Mouse (Mus musculus): Measurements from ENCODE around the gene Shb.
A peak's percentile ranks its signal among the peaks of the same experiment; 100 is the strongest.
"Not testable (repeated sequence)": the region's sequence is repeated elsewhere in the genome, so short reads cannot be mapped to it uniquely, and the experiment has no call there.

Gene Shb

DNA sequence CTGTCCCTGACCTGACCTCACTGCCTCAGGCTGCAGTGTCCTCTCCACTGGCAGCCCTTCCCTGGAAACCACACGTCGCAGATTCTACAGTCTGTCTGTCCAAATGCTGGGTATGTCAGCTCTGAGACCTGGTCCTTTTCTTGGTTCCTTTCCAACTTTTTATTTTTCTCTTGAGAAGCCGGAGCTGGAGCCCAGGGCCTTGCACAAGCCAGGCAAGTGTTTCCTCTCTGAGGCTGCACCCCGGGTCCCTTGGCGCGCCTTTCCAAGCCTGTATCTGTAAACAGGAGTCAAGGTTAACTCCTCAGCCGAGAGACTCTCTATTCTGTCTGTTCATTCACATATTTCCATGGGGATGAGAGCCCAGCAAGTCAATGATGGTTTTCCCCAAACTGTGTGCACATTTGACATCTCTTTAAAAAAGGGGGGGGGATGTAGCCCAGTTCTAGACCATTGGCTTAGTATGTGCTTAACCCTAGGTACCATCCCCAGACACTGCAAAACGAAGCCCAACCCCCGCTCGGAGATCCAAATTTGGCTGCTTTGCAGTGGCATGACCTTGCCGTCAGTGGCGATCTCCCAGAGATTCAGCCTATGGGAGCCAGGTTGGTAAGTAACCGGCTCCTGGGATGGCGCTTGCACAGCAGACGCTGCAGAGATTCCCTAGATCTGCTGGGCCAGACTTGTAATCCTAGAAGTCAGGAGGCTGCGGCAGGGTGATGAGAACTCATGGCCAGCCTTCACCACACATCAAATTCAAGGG is 119.7 kb downstream of the Shb start:
- no peak for DNase-seq

DNA sequence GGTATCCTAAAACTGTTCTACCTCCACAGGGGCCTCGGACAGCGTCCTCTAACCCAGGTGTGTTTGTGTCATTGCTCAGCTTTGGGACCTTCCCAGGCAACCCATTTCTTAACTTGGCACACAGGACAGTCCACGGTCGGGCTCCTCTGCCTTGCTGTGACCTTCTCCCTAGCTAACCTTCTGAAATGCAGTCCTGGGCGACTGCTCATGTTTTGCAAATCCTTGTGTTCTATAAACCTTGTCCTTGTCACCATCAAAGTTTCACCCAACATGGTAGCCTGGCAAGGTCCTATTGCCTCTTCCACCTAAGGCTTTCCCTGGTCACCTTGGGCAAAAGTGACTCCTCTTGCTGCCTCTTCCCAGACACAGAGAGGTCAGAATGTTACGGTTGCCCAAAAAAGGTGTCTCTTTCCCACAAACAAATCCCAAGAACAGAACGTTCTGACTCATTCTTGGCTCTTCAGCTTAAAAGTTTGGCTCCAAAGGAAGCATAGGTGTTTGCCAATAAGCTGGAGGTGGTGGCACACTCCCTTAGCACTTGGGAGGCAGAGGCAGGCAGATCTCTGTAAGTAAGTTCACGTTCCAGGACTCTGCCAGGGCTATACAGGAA is 121.0 kb downstream of the Shb start:
- no peak for DNase-seq

DNA sequence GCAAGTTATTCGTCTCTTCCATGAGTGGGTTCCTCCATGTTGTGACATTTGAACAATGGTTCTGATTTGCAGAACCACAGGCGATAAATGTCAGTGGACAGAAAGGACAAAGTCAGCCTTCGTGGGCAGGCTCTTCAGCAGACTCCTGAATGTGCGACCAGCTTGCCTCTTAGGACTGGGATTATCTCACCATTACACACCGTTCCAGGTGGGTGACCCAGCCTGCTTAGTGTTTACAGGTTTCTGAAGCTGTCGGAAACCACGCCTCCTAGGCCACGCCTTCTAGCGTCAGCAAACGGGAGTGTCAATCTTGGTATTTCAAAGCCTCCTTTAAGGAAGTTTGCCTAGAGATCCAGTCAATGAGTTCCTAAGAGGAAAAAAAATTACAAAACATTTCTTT is 123.0 kb downstream of the Shb start:
- DNase-seq: peak; percentile 93

DNA sequence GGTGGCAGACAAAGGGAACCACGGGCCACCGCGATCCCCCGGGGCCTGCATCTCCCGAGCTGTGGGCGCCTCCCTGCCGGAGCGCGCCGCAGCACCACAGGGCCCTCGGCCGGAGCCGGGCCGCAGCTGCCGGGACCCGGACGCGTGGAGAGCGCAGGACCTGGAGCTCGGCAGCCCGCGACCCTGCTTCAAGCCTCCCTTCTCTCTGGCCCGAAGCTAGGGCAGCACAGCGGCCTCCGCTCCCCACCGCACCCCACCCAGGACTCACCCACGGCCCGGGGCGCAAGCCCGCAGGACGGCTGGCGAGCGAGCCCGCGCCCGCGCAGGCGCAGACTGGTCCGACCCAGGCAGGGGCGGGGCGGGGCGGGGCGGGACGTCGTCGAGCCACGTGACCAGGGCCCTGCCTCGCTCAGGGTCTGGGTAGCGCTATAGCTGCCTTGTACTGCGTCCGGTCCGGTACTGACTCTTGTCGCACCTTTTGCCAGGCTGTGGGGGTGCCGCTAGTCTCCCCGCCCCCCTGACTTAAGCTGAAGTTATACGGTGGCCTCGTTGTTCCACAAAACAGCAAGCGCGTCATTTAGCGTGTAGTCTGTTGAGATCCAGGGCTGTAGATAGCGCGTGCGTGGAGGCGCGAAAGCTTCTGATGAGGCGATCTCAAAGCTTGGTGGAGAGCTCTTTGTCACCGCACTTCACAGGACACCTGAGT is 123.7 kb downstream of the Shb start, which contains the start of gene Slc25a51:
Gene Slc25a51 (minus strand): TSS at position 340 of the 706 bp plus-strand sequence.
- peak; percentile 92 for DNase-seq

DNA sequence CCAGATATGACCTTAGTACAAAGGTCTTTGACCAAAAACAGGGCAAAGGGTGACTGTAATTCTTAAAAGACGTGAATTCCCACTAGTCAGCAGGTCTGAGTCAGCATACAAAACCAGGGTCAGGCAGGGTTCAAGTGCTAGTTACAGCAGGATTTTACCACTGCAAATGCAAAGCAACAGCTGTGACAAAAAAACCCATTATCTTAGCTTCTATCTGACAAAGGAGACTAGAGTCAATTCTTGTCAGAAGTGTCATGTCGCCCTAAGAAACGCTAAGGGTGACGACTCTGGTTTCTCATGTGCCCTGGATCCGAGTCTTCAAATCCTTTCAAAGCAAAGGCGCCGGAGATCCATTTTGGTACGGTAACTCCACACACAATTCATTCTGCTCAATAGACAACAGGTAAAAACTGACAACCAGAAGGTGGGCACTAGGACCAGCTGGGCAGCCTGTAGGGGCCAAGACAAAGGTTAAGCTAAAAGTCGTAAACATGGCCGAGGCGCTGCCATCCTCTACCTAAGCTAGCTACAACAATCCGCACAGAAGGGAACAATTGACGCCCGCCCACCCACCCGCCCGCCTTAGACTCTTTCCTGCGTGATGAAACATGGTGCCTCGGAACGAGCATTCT is 124.5 kb downstream of the Shb start:
- no peak for DNase-seq

DNA sequence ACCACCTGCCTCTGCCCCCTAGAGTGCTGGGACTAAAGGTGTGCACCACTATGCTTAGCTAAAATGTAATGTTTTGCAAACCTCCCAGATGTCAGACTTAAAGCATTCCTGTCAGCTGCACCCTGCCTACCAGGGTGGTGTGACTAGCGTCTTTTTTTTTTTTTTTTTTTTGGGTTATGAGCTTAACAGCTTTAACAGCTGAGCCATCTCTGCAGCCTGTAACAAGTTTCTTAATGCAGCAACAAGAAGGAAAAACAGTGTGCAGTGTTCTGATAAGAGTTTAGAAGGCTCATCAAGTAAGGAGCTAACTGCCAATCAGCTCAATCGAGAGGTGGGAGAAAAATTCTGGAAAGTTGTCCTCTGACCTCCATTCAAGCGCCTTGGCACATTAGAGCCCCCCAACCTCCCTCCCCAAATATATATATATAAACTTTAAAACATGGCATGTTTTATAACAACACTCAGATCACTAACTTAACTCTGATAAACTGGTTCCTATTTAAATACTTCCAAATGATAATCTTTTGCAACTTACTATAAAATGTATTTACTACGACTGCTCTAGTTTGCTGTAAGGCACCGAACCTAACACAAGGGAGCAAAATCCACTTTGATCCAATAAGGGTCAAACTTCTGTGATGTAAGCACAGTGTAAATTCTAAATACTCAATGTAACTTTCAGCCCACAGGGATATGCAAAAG is 125.1 kb downstream of the Shb start:
- DNase-seq: no peak

DNA sequence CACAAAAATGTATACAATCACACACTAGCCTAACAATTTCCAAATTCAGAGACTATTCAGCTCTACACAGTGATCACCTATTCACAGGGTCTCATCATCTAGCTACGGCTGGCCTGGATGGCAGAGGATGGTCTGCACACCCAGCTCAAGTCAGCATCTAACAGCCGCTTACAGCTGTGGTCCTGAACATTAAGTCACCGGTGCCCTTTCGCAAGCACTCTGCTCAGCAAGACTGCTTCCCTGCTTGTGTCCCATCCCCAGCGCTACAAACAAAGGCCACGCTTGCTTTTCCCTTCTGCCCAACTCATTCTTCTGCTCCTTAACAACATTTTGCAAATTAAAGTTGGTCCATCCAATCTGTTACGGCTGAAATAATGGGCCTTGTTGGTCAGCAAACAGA is 125.9 kb downstream of the Shb start:
- no peak for DNase-seq

DNA sequence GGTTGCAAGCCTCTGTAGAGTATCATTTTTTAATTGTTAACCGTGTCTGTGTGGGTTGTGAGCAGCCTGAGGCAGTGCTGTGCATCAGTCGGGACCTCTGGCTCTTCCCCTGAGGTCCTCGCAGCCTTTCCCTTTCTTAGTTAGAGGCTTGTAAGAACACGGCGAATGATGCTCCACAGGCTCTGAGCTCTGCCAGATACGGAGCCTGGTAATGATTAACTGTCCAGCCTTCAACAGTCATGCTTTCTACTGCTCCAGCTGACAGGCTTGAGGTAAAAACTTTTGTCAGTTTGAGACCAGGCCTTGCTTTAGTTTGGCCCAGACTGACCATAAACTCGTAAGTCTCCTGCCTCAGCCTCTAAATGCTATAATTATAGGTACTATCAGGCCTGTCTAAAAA is 127.0 kb downstream of the Shb start:
- DNase-seq: no peak

DNA sequence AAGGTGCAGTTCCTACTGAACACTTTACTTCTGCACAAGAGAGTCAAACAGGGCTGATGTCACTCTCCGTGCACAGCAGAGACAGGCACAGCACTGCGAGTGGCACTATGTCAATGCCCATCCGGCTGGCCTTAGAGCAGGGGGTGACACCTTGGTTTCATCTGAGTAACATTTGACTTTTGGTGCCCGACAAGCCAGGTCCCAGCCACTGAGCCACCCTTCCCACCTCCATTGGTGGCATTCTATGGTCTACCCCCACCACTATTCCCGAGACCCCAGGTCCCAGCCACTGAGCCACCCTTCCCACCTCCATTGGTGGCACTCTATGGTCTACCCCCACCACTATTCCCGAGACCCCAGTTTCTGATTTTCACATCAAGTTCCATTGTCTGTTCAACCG is 128.2 kb downstream of the Shb start:
- no peak for DNase-seq

DNA sequence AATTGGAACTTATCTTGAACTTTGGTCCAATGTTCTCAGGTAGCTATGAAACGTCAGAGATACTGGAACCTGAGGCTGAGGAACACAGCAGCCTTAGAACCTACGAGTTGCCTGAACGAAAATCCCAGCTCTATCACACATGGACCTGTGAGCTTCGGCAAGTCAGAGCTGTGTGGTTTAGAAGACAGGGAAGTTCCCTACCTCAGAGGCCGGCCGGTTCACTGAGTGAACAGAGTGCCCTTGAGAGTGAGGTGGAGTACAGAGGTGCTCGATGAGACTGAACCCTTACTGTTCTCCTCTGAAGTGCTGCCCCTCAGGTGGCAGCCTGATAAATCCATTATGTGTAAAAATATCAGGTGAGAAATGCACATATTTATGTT is 128.8 kb downstream of the Shb start:
- no peak for DNase-seq

DNA sequence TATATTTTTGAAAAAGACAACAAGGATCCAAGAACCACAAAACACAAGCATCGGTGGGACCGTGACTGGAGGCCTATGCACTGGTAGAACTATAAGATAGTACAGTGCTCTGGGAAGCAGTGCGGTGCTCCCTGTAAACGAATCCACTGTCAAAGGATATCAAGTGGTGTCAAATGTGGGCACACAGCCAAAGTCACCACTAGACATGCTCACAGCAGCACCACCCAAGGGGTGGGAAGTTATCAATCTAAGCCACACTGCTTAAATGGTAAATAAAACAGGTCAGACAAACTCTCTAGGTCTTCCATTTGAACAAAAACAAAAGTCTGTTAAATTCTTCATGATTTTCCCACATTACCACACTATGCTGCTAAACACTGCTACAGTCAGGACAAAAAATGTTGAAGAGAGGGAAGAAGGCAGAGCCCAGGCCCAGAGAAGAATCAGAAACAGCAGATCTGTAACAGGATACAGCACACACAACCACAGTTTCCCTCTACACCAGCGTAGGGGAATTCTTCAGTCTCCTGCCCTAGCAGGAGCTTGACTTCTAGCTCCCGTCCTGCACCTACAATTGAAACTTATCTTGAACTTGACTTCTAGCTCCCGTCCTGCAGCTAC is 129.3 kb downstream of the Shb start:
- peak; percentile 62 for DNase-seq

DNA sequence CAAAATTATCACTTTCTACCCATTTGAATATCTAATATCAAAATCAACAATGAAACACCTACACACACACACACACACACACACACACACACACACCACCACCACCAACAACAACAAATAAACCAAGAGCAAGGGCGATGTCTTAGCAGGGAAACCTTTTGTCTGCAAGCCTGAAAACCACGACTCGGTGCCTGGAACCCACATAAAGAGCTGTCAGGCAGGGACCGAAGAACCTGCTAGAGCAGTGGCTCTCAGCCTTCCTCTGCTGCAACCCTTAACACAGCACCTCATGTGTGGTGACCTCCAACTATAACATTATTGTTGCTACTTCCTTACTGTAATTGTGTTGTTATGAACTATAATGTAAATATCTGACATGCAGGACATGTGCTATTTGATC is 130.0 kb downstream of the Shb start:
- DNase-seq: no peak

DNA sequence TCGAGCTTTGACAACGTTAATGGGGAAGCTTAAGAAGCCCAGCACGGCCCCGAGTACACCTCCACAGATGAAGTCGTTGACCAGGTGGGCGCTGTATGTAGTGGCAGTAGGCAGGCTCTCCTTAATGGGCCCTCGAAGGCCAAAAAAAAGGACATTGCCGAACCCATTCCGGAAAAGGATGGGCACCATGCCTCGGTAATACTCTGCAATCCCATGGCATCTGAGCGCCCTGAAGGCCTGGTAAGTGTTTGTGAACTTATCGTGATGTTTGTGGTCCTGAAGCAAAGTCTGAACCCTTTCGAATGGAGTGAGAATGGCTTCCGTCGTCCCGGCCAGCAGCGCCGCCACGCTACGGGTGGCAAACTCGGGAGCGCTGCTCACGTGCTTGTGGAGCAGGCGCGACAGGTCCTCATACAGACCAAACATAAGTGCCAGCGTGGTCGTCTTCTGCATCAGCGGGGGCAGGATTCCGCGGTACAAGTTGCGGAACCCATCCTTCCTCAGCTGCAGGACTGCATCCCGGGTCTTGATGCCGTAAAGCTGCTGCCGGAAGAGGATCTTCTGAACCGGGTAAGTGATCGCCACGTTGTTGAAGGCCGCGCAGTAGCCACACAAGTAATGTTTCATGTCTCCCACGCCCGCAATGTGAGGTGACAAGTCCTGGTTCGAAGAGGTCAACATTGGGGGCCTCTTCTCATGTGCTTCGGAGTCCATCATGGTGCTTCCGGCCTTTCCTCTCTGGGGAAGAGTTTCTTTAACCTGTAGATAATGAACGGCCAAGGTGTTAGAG is 132.7 kb downstream of the Shb start:
- no peak for DNase-seq

DNA sequence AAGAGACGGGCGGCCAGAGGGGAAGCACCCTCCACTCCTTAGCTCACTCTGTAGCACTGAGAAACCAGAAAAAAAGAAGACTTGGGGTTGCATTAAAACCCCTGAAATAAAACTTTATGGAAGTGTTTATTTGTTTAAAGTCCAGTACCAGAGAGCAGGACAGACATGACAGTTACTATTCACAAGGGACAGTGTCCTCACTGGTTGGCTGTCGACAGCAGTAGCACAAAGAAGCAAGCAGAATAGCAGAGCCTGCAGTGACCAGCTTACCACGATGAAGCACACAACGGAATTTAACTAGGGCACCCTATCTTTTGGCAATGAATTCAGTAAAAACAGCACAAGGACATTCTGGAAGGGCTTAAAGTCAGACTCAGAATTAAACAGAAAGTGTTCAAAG is 134.0 kb downstream of the Shb start:
- DNase-seq: not testable (repeated sequence)

DNA sequence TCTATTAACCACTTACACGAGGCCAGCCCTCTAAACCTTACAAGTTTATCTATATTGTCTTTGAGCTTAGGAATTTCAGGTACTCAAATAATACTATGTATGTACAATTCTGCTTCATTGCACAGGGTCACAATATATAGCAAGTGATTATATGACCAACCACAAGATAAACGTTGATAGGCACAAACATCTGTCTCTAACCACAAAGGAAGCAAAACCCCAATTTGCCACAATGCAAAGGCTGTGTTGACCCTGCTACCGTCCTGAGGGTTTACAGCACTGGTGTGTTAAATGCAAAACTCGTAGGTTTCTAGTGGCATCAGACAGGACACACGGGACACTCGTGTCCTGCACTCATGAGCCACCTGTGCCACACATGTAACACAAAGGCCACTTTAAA is 136.1 kb downstream of the Shb start:
- DNase-seq: not testable (repeated sequence)

DNA sequence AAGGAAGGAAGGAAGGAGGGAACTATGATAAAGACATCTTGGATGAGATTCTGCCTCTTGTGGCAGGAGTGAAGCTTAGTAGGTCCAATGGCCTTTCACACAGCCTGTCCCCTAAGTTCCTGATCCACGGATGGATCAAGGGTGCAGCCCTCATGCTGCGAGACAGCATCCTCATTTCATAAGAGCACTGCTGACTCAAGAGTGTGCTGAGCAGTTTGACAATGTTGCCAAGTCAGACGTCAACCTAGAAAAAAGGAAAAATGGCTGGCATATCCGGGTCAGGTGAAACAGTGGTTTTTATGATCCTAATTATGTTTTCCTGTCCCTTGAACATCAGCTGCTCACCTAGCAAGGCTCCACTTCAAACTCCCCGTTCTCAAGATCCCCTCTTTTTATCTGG is 138.6 kb downstream of the Shb start:
- no peak for DNase-seq

DNA sequence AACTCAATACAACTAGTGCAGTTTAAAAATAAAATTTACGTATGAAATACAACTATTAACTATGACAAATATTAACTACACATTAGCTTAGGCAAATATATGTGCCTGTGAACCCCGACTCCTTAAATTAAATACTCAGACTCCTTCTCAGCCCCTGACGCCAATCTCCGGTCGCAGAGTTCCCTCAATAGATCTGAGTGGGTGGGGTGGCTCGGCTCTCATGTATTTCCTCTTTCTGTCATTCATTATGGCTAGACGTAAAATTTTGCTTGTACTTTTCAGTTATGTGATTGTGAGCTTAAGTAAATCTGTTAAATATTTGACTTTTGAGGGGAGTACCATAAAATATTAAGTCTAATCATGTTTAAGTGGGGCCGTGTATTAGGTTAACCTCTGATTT is 139.3 kb downstream of the Shb start:
- no peak for DNase-seq

DNA sequence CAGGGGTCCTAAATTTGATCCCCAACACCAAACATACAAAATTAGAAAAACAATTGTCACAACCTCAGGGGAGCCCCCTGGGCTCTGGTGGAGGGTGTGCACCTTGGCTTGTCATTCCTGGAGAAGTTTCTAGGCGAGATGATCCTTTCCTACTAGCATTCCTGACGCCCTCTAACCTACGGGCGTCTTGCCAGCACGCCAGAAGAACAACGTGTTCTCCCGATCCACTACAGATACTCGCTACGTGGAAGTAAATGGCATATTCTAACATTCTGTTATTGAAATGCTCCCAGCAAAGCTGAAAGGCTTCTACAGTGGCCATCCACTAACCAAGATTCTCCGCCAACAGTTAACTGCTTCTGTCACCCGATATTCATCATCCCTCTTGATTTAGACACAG is 139.7 kb downstream of the Shb start:
- DNase-seq: no peak

DNA sequence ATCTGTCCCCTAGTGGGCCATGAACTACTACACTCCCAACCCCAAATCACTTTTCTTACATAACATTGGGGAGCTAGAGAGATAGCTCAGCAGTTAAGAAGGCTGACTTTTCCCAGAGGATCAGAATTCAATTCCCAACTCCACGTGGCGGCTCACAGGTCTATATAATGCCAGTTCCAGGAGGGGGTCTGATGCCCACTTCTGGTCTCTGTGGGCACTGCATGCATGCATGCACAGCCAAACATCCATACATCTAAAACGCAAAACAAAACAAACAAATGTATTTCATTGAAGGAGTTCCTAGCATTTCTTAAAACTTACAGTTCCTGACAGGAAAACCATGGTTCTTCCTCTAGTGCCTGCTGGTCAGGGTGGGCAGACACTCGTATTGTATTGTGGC is 140.2 kb downstream of the Shb start:
- DNase-seq: no peak

DNA sequence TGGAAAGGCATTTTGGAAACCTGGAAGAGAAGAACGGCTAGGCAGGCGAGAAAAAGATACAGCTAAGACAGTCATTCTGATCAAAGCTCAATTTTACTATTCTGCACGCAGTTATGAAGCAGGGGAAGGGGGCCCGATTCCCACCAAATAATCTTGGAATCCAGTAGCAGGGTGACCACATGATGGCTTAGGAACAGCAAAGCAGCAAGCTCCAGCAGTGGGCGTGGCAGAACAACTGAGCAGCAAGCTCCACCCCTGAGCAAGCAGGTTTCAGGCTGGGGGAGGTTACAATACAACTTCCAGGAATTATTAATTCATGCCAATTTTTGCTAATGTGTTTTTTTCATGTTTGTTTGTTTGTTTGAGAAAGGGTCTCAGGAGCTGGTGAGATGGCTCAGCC is 145.0 kb downstream of the Shb start:
- not testable (repeated sequence) for DNase-seq

DNA sequence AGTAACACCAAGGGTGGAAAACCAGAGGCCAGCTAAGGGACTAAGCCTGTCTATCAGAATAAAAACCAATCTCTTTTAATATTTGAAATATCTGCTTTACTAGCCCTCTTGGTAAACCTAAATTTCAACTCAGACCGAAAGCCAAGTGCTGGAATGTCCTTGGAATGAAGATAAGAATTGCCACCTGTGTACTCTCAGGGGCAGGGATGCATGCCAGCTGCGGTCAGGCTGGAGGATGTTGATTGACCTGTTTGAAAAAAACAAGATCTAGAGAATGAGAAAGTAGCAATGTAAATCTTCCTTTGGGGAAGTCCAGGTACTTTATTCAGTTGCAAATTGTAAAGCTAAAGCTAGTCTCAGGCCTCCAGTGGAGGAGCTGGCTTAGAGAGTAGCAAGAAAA is 150.1 kb downstream of the Shb start:
- DNase-seq: peak; percentile 51

Measured in lung, postnatal 10 days (tissue).